Mouse (Mus musculus) liver, postnatal 0 days (tissue): ENCODE data around the gene Hpca.

Source experiments
- CTCF ChIP-seq: sonication (generic); IDR thresholded peaks from 2 replicates; pipeline ENCODE4 v1.5.1; 2016; ENCODE audit warnings: antibody characterized with exemption, low read depth
- EP300 ChIP-seq: IDR thresholded peaks from 2 replicates; pipeline ENCODE4 v1.6.1; 2016; ENCODE audit warnings: antibody characterized with exemption, low read depth, mild to moderate bottlenecking

GRCm38 (mm10) chr4:129084896-129085295 lies 36.9 kb downstream of the Hpca start:
- TF ChIP-seq CTCF (no peak), EP300 (no peak)
